Mouse (Mus musculus) embryo, embryonic 10 days (tissue): ENCODE results near the gene Kif5a.

Experiments
- DNase-seq: peaks from one replicate; pipeline ENCODE4 v3.0.0-alpha.2; 2015; ENCODE audit warnings: low spot score

Gene Kif5a

DNA sequence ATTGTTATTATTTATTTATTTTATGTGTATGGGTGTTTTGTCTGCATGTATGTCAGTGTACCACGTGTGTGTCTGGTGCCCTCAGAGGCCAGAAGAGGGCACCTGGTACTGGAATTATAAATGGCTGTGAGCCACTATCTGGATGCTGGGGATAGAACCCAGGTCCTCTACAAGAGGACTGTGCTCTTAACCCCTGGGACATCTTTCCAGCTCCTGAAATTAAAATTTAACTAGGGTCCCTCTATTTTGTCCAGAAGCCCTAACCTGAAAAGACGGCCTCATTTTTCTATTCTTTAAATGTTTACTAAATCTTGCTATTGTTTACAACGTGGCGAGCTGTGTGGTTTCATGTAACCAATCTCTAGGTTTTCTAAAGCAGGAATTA is 2.6 kb upstream of the Kif5a start:
- DNase-seq, result no peak

- DNase-seq, result no peak
These were observed 1.8 kb upstream of the Kif5a start for GRCm38 (mm10) chr10:127264971-127265370.

- no peak for DNase-seq
These were observed 1.2 kb upstream of the Kif5a start for GRCm38 (mm10) chr10:127264336-127264735.

GRCm38 (mm10) chr10:127263631-127264030 is 483 bp upstream of the Kif5a start:
- DNase-seq, result no peak

DNA sequence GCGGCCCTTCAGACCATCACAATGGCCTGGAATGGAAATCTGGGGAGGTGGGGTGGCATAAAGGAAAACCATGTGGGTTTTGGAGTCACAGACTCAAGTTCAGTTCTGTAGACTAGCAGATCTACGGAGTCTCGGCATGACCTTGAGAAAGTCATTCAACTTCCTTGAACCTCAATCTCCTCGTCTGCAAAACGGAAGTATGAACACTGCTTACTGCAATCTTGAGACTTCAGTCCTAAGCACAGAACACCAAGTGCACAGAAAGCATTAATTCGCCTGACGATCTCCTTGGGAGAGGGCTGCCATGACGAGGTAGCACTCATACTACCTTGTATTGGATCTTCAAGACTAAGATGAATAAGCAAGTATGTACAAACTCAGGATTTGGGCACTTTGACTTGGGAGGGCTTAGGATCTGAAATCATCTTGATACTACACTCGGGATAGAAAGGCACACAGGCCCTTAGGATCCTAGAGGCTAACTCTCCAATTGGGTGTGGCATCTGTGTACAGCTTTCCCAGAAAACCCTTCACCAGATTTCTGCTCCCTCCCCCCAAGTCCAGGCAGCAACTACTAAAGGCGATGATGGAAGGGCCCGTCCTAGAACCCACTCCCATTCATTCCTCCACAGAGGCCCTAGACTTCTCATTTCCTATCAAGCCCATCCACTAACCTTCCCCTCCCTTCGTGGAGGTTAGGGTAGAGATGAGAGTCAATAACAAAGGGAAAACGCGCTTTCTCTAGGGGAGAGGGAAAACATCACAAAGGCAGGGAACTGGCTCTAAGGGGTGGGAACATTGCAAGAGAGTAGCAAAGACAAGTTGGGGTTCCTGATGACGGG is 1.2 kb downstream of the Kif5a start:
- no peak for DNase-seq

DNA sequence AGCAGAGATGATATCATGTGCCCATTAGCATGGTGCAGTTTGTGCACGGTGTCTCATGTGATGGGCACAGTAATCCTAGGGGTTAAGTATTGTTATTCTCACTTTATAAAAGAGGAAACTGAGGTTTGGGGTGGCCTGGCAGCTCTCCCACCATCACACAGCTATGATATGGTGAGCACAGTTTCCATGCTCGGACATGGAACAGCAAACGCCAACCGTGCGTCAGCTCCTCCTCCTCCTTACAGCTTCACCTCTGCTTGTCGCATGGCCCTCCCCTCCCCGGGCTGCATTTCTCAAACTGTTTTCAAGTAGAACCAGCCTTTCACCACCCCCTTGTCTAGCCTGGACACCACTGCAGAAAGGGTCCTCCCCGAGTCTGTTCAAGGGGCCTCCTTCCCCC is 4.7 kb downstream of the Kif5a start:
- no peak for DNase-seq

DNA sequence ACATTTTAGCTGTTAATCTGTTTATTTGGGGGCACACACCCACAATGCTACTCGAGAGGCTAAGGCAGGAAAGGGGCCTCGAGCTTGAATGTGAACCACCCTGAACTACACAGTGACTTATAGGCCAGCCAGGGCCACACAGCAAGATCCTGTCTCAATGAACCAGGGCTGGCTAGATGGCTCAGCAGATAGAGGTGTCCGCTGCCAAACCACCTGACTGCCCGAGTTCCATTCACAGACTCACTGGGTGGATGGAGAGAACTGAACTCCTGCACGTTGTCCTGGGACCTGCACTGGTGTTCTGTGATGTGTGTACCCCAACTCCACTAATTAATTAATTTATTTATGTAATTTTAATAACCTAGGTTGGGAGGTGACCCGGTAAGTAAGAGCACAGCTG is 5.4 kb downstream of the Kif5a start:
- no peak for DNase-seq

DNA sequence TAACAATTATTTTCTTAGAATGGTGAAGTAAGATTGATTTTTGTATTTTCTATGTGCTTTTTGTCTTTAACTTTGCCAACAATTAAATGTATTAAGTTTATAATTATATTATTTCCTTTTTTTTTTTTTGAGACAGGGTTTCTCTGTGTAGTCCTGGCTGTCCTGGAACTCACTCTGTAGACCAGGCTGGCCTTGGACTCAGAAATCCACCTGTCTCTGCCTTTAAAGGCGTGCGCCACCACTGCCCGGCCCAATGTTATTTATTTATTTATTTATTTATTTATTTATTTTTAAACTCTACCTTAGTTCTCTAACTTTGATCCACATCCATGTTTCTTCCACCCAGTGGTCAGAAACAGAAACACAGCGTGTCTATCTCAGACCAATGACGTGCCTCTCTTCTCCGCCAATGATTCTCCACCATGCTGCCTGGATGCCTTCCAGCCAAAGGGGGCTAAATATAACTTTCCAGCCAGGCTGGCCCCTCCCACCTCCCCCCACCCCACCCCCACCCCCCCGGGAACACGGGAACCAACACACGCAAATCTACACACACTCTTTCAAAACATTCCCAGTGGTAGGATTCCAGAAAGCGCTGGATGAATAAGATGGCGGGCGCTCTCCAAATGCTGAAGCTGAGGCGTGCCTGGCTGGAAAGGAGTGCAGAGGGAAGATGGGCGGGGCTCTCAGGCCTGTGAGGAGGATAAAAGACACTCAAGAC is 7.4 kb downstream of the Kif5a start:
- peak; percentile 85 for DNase-seq

DNA sequence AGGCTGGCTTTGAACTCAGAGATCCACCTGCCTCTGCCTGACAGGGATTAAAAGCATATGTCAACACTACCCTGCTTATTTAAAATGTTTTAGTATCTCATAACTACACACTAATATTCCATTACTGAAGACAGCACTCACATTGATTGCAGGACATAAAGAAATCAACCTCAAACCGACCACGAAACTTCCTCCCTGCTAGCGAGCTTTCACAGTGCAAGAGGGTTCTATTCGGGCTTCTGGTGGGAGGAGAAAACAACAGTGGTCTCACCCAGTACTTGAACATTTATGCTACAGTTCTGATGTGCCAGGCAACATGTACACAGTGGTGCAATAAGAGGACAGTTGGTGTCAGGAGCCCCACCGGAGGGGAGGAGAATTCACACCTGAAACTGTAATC is 12.3 kb downstream of the Kif5a start:
- DNase-seq, result no peak

- no peak for DNase-seq
These were observed 24.8 kb downstream of the Kif5a start for GRCm38 (mm10) chr10:127238241-127238824.

DNA sequence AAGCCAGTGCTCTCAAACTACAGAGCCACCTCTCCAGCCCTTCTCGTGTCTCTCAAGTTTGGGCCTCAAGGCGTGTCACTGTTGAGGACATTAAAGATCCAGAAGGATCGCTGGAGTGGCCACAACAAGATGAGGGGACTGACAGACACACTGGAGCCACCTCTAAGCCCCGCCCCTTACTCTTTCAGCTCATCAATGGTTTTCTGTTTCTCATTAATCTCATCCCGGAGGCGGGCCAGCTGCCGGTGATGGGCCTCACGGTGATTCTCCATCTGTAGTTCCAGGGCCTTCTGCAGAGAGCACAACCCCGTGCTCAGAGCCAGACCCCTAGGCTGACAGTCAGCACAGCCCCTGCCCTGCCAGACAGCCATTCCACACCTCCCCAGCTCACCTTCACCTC is 26.6 kb downstream of the Kif5a start:
- peak; percentile 34 for DNase-seq

- no peak for DNase-seq
These were observed 30.0 kb downstream of the Kif5a start for GRCm38 (mm10) chr10:127233141-127233540.

DNA sequence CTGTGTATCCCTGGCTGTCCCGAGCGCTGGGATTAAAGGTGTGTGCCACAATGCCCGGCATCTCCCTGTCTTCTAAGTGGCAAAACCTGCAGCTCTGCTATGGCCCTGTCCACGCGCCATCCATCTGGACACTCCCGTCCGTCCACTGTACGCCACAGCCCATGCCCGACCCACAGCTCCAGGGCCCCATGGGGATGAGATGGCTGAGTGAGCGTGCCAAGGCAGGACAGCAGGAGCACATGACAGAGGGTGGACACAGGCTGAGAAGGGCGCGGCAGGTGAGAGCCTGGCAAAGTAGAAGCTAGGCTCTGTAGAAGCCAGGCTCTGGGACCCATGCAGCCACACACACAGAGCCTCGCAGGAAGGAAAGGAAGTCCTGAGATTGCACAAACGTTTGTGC is 31.4 kb downstream of the Kif5a start:
- no peak for DNase-seq

- no peak for DNase-seq
These were observed 32.5 kb downstream of the Kif5a start for GRCm38 (mm10) chr10:127230693-127231092.

- DNase-seq, result peak; percentile 76
These were observed 34.3 kb downstream of the Kif5a start for GRCm38 (mm10) chr10:127228897-127229296.

- DNase-seq, result no peak
These were observed 36.0 kb downstream of the Kif5a start for GRCm38 (mm10) chr10:127227163-127227562.

DNA sequence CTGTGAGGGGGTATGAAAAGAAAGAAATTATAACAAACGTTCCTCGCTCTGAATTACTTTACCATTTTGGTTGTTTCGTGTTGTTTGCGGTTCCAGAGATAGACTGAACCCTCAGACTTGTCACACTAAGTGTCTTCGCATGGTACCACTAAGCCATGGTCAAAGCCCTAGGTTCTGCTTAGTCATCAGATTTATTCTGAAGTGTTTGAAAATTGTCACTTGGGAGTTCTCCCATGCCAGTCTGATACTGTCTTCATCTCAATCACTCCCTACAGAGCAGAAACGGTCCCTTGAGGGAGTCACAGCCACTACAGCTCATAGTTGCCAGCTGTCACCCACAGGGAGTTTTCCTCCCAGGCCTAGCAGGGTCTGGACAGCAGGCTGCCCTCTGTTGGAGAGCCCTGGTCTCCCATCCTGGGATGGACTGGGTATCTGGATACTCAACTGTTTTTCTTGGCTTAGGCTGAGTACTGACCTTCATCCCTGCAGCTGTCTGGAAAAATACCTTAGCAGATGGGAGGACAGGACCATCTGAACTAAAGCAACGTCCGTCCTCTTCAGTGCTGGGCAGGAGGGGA is 36.7 kb downstream of the Kif5a start:
- peak; percentile 45 for DNase-seq

DNA sequence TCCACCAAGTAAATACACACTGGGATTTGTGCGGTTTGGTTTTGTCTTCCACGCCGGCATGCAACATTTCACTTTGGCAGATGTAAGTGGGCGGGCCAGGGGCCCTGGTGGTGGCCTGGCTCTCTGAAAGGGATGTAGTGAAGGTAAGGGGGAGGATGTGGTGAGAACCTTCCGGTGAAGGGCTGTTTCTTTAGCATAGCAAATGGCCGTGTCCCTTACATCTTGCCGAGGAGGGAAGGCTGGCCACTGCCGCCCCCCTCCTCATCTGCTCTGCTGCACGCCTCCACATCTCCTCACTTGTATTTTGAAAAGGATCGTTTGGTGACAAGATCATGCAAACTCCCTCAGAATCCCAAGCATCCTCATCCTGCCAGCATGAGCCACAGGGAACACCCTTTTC is 37.4 kb downstream of the Kif5a start:
- no peak for DNase-seq

DNA sequence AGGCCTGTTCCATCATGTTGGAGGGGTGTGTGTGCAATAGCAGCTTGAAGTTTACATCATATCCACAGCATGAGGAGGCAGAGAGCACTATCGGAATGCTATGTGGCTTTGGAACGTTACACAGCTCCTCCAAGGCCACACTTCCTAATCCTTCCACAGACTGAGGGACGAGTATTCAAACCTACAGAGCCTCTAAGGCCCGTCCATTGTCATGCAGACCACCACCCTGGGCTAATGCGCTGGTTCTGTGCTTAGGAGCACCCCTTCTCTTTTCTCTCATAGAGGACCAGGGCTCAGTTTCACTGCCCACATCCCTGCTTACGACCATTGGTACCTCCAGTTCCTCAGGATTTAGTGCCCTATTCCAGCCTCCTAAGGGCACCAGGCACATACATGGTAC is 37.9 kb downstream of the Kif5a start:
- DNase-seq, result no peak

DNA sequence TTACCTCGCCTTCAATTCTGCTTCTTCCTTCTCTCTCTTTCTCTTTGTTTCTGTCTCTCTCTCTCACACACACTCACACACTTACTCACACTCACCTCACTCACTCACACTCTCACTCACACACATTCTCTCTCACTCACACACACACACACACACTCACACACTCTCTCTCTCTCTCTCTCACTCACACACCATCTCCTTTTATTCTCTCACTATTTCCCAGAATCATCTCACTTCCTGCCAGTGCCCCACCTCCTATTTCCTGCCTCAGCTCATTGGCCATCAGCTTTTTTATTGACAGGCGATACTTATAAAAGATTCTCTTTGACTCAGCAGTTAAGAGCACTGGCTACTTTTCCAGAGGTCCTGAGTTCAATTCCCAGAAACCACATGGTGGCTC is 44.8 kb downstream of the Kif5a start:
- no peak for DNase-seq

GRCm38 (mm10) chr10:127217177-127217576 is 46.0 kb downstream of the Kif5a start:
- no peak for DNase-seq

- DNase-seq, result no peak
These were observed 46.7 kb downstream of the Kif5a start for GRCm38 (mm10) chr10:127216456-127216855.

- DNase-seq, result no peak
These were observed 48.7 kb downstream of the Kif5a start for GRCm38 (mm10) chr10:127214422-127214803.
